Mouse (Mus musculus): ENCODE data around the gene Aldh9a1. TPM values are rescaled to one million over a fixed set of nuclear protein-coding genes. Genes with fewer than 3 reads are reported as not detected.

The Aldh9a1 gene
- polyA plus RNA-seq, 1 experiment, result 171 TPM

DNA sequence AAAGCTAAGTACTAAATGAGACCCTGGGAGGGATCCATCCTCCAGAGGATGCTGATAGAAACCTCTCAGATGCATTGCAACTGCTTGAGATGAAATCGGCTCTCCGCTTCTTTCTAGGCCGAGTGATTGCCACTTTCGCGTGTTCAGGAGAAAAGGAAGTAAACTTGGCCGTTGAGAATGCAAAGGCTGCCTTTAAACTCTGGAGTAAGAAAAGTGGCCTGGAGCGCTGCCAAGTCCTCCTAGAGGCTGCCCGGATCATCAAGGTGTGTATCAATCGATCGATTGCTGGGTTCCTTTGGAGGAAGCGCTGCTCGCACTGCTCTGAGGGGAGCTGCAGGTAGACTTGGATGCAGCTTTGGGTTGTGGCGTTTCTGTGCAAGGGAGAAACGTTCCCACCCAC lies 2.6 kb downstream of the Aldh9a1 start:
- no peak for DNase-seq
- 81% methylated on average over 14 of the region's 14 CpGs for WGBS
- Histone ChIP-seq H3K4me1 (ENCODE audit: control insufficient read depth, insufficient read depth, low read length) (peaks cover 3% of the 10 kb centered on the region; the same call in 1 of the 2 replicates), H3K4me3 (ENCODE audit: insufficient read depth, low read depth, low read length) (no peak overlapping the region), H3K27ac (ENCODE audit: insufficient read depth, low read depth, low read length) (no peak overlapping the region), H3K27me3 (replicated peaks; ENCODE audit: control insufficient read depth, insufficient read depth, low read length) (no peaks in the 10 kb centered on the region), H3K36me3 (ENCODE audit: control insufficient read depth, insufficient read depth, low read length) (peaks cover 9% of the 10 kb centered on the region)
- TF ChIP-seq POLR2A (IDR thresholded peaks at IDR 0.05; ENCODE audit: low read depth, low read length) (no peak), CTCF (conservative IDR thresholded peaks at IDR 0.05; ENCODE audit: insufficient read depth, insufficient read length, low read depth, low read length) (no peak)

DNA sequence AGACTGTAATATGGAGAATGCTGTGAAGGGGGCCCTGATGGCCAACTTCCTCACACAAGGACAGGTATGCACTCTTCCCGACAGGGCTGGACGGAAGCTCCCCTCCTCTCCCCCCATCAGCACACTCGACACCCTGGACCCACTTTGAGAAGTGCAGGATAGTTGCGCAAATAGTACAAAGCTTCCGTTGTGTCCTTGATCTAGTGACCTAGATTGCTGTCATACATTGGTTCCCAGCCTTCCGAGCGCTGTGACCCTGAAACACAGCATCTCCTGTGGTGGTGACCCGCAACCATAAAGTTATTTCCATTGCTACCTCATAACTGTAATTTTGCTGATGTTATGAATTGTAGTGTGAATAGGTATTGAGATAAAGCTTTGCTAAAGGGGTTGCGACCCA lies 7.6 kb downstream of the Aldh9a1 start:
- WGBS, result 93% methylated on average over 9 of the region's 9 CpGs
- Histone ChIP-seq H3K4me1 (ENCODE audit: control insufficient read depth, insufficient read depth, low read length) (peaks cover 10% of the 10 kb centered on the region; the same call in 1 of the 2 replicates), H3K27me3 (replicated peaks; ENCODE audit: control insufficient read depth, insufficient read depth, low read length) (no peaks in the 10 kb centered on the region), H3K27ac (ENCODE audit: insufficient read depth, low read depth, low read length) (no peak overlapping the region), H3K36me3 (ENCODE audit: control insufficient read depth, insufficient read depth, low read length) (peaks cover 9% of the 10 kb centered on the region), H3K4me3 (ENCODE audit: insufficient read depth, low read depth, low read length) (no peak overlapping the region)
- no peak for TF ChIP-seq POLR2A (IDR thresholded peaks at IDR 0.05; ENCODE audit: low read depth, low read length)
- no peak for TF ChIP-seq CTCF (conservative IDR thresholded peaks at IDR 0.05; ENCODE audit: insufficient read depth, insufficient read length, low read depth, low read length)
- DNase-seq, result no peak

DNA sequence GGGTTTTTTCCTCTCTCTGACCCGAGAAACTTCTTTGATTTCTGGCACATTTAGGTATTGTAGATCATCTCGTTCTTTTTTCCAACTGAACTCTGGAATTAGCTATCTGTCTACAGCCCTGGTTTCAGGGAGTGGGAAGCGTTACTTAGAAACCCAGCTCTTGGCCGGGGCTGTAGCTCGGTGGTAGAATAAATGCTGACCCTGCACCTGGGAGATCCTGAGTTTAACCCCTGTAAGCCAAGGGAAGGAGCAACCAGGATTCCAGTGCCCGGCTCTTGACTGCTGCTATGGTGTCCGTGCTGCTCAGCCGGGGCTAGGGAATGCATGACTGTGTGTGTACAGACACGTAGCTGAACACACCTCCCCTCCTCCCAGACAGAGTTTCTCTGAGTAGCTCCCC lies 8.9 kb downstream of the Aldh9a1 start:
- peak overlapping the region; percentile 85 for H3K27ac ChIP-seq (ENCODE audit: insufficient read depth, low read depth, low read length)
- peaks cover 13% of the 10 kb centered on the region for H3K4me1 ChIP-seq (ENCODE audit: control insufficient read depth, insufficient read depth, low read length)
- no peaks in the 10 kb centered on the region for H3K27me3 ChIP-seq (replicated peaks; ENCODE audit: control insufficient read depth, insufficient read depth, low read length)
- H3K4me3 ChIP-seq (ENCODE audit: insufficient read depth, low read depth, low read length), result no peak overlapping the region
- peaks cover 9% of the 10 kb centered on the region for H3K36me3 ChIP-seq (ENCODE audit: control insufficient read depth, insufficient read depth, low read length)
- peak; percentile 86 for DNase-seq
- no peak for TF ChIP-seq POLR2A (IDR thresholded peaks at IDR 0.05; ENCODE audit: low read depth, low read length)
- TF ChIP-seq CTCF (conservative IDR thresholded peaks at IDR 0.05; ENCODE audit: insufficient read depth, insufficient read length, low read depth, low read length), result no peak
- 53% methylated on average over 9 of the region's 9 CpGs for WGBS

DNA sequence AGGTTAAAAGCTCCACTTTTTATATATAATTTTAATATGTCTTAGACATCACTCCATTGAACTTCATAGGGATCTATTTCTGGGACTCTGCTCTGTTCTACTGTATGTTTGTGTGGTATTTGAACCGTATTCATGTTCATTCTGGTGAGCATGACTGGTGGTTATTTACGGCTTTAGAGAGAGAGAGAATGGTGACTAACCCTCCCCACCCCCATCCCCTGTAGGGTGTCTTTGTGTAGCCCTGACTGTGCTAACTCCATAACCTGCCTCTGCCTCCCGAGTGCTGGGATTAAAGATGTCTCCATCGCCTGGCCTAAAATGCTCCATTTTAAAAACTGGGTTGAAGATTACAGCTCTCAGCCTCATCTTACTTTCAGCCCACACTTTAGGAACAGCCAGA lies 10.5 kb downstream of the Aldh9a1 start:
- H3K36me3 ChIP-seq (ENCODE audit: control insufficient read depth, insufficient read depth, low read length), result peaks cover 7% of the 10 kb centered on the region
- WGBS, result 76% methylated on average over 4 of the region's 4 CpGs
- DNase-seq, result no peak
- no peak overlapping the region for H3K4me3 ChIP-seq (ENCODE audit: insufficient read depth, low read depth, low read length)
- TF ChIP-seq POLR2A (IDR thresholded peaks at IDR 0.05; ENCODE audit: low read depth, low read length) (no peak), CTCF (conservative IDR thresholded peaks at IDR 0.05; ENCODE audit: insufficient read depth, insufficient read length, low read depth, low read length) (no peak)
- H3K27me3 ChIP-seq (replicated peaks; ENCODE audit: control insufficient read depth, insufficient read depth, low read length), result no peaks in the 10 kb centered on the region
- peaks cover 13% of the 10 kb centered on the region for H3K4me1 ChIP-seq (ENCODE audit: control insufficient read depth, insufficient read depth, low read length)
- no peak overlapping the region for H3K27ac ChIP-seq (ENCODE audit: insufficient read depth, low read depth, low read length)

DNA sequence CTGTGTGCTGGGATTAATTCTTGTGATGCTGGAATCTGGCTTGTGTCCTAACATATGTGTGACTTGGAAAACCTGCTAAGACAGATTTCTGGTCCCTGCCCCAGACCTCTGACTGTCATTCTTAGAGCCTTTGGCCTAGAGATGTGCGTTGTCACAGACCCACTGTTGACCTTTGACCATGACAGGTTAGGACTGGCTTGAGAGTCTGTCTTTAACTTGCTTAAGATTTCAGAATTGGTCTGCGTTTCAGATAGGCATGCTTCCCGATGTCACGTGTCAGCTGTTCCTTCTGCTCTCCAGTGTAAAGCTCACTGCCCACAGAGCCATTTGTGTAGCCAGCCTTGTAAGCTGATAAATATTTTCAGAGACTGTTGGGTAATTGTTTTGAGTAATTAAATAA lies 13.0 kb downstream of the Aldh9a1 start:
- H3K27me3 ChIP-seq (replicated peaks; ENCODE audit: control insufficient read depth, insufficient read depth, low read length), result no peaks in the 10 kb centered on the region
- peaks cover 5% of the 10 kb centered on the region for H3K36me3 ChIP-seq (ENCODE audit: control insufficient read depth, insufficient read depth, low read length)
- TF ChIP-seq CTCF (conservative IDR thresholded peaks at IDR 0.05; ENCODE audit: insufficient read depth, insufficient read length, low read depth, low read length) (no peak), POLR2A (IDR thresholded peaks at IDR 0.05; ENCODE audit: low read depth, low read length) (no peak)
- H3K4me3 ChIP-seq (ENCODE audit: insufficient read depth, low read depth, low read length), result no peak overlapping the region
- WGBS, result 47% methylated on average over 4 of the region's 4 CpGs
- H3K4me1 ChIP-seq (ENCODE audit: control insufficient read depth, insufficient read depth, low read length), result peaks cover 26% of the 10 kb centered on the region
- peak; percentile 79 for DNase-seq
- H3K27ac ChIP-seq (ENCODE audit: insufficient read depth, low read depth, low read length), result peak overlapping the region; percentile 51; the same call in 1 of the 2 replicates

DNA sequence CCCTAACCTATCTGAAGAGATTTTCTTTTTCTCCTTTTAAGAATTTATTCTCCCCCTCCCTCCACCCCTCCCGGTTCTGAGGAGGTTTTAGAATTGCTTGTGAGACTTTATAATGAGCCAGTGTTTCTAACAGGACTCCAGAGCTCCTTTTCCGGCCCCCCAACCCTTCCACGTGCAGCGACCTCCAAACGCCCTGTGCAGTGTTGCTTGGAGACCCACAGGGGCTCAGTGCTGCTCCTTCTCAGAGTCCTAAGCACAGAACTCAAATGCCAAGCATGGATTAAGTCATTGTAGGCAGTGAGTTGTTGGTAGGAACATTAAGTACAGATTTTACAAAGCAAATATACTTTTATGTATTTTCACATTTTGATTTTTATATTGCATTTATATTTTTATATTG lies 13.5 kb downstream of the Aldh9a1 start:
- Histone ChIP-seq H3K27ac (ENCODE audit: insufficient read depth, low read depth, low read length) (peak overlapping the region; percentile 69), H3K4me3 (ENCODE audit: insufficient read depth, low read depth, low read length) (no peak overlapping the region), H3K27me3 (replicated peaks; ENCODE audit: control insufficient read depth, insufficient read depth, low read length) (no peaks in the 10 kb centered on the region), H3K36me3 (ENCODE audit: control insufficient read depth, insufficient read depth, low read length) (peaks cover 5% of the 10 kb centered on the region), H3K4me1 (ENCODE audit: control insufficient read depth, insufficient read depth, low read length) (peaks cover 23% of the 10 kb centered on the region)
- TF ChIP-seq CTCF (conservative IDR thresholded peaks at IDR 0.05; ENCODE audit: insufficient read depth, insufficient read length, low read depth, low read length), result no peak
- TF ChIP-seq POLR2A (IDR thresholded peaks at IDR 0.05; ENCODE audit: low read depth, low read length), result no peak
- WGBS, result 57% methylated on average over 5 of the region's 5 CpGs
- DNase-seq, result no peak

DNA sequence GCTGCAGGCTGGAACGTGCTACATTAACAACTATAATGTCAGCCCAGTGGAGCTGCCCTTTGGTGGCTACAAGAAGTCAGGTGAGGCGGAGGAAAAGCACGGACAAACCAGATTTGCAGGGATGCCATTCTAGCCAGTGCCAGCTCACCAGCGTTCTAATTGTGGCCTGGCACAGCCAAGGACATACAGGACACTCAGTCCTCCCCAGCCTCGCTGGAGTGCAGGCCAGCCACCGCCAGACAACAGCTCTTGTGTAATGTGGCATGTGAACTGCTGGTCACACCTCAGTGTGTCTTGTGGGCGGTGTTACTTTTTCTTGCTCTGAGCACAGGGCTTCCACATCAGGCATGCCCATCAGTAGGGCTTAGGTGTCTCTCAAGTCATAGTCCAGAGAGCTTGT lies 16.0 kb downstream of the Aldh9a1 start:
- H3K27me3 ChIP-seq (replicated peaks; ENCODE audit: control insufficient read depth, insufficient read depth, low read length), result no peaks in the 10 kb centered on the region
- 41% methylated on average over 7 of the region's 7 CpGs for WGBS
- peak overlapping the region; percentile 90 for H3K27ac ChIP-seq (ENCODE audit: insufficient read depth, low read depth, low read length)
- DNase-seq, result peak; percentile 87
- TF ChIP-seq CTCF (conservative IDR thresholded peaks at IDR 0.05; ENCODE audit: insufficient read depth, insufficient read length, low read depth, low read length) (no peak), POLR2A (IDR thresholded peaks at IDR 0.05; ENCODE audit: low read depth, low read length) (no peak)
- H3K4me3 ChIP-seq (ENCODE audit: insufficient read depth, low read depth, low read length), result no peak overlapping the region
- H3K36me3 ChIP-seq (ENCODE audit: control insufficient read depth, insufficient read depth, low read length), result peaks cover 5% of the 10 kb centered on the region
- peaks cover 22% of the 10 kb centered on the region for H3K4me1 ChIP-seq (ENCODE audit: control insufficient read depth, insufficient read depth, low read length)

All from kidney, adult 2 months (tissue).